Mouse (Mus musculus) heart, embryonic 16.5 days (tissue): ENCODE measurements around the gene Ubr7. TPM values are rescaled to one million over a fixed set of nuclear protein-coding genes. Genes with fewer than 3 reads are reported as not detected.

Source experiments
- ATAC-seq: fragments of 200-750 bp; cut with Nextera tagmentation; replicated peaks from 2 replicates; pipeline ENCODE4 v1.8.0; 2017; ENCODE audit warnings: moderate number of reproducible peaks; ENCODE audit not compliant: insufficient read depth, low FRiP score; ENCODE audit errors: extremely low read depth
- H3K27ac ChIP-seq: fragments of 300-500 bp; sonication (generic); 2 replicates; pipeline ENCODE4 v1.5.1; 2014; ENCODE audit warnings: mild to moderate bottlenecking, low read length, control low read depth, moderate library complexity
- H3K27me3 ChIP-seq: fragments of 300-500 bp; sonication (generic); 2 replicates; pipeline ENCODE4 v1.6.1; 2014; ENCODE audit warnings: low read length, mixed read lengths; ENCODE audit not compliant: control insufficient read depth, insufficient read depth
- H3K36me3 ChIP-seq: fragments of 300-500 bp; sonication (generic); 2 replicates; pipeline ENCODE4 v1.6.1; 2014; ENCODE audit not compliant: control insufficient read depth, insufficient read depth
- H3K4me1 ChIP-seq: fragments of 300-500 bp; sonication (generic); 2 replicates; pipeline ENCODE4 v1.6.1; 2014; ENCODE audit warnings: low read length, mixed read lengths; ENCODE audit not compliant: control insufficient read depth, insufficient read depth
- H3K4me2 ChIP-seq: fragments of 300-500 bp; sonication (generic); 2 replicates; pipeline ENCODE4 v1.6.1; 2014; ENCODE audit warnings: low read depth, mild to moderate bottlenecking, control low read depth, low read length
- H3K4me3 ChIP-seq: fragments of 300-500 bp; sonication (generic); 2 replicates; pipeline ENCODE4 v1.5.1; 2014; ENCODE audit warnings: mild to moderate bottlenecking, control low read depth, low read length
- H3K9ac ChIP-seq: fragments of 300-500 bp; sonication (generic); 2 replicates; pipeline ENCODE4 v1.6.1; 2014; ENCODE audit warnings: low read length, control low read depth
- H3K9me3 ChIP-seq: fragments of 300-500 bp; sonication (generic); replicated peaks from 2 replicates; pipeline ENCODE4 v1.6.1; 2016; ENCODE audit warnings: low read length; ENCODE audit not compliant: control insufficient read depth
- WGBS: fragments of 180-500 bp; shearing (Covaris S2); extraction: QIAGEN DNeasy Blood & Tissue Kit; methylation state at CpG from one replicate; pipeline ENCODE4 v1.1.7; 2014; 5-methylcytosine and 5-hydroxymethylcytosine counted together
- polyA plus RNA-seq: library from polyadenylated mRNA; unstranded; fragments of >200 nt; fragmentation: Nextera tagmentation; extraction: Ambion mirVana; gene quantifications from 2 replicates; pipeline ENCODE4 v1.2.1, GENCODE M21; 2015

Gene Ubr7
- polyA plus RNA-seq, 1 experiment from 2014 or later = 33.3 TPM

GRCm38 (mm10) chr12:102757055-102757688 lies 595 bp upstream of the Ubr7 start:
- Histone ChIP-seq H3K9me3 (no peaks in the 10 kb centered on the region), H3K27me3 (no peaks in the 10 kb centered on the region), H3K4me1 (peaks cover 16% of the 10 kb centered on the region), H3K4me2 (peak overlapping the region; percentile 85), H3K9ac (peak overlapping the region; percentile 87), H3K4me3 (peak overlapping the region; percentile 75), H3K27ac (peak overlapping the region; percentile 92), H3K36me3 (peaks cover under 1% of the 10 kb centered on the region)
- 1% methylated on average over 46 of the region's 46 CpGs for WGBS
- ATAC-seq = peak; percentile 82

- Histone ChIP-seq H3K9me3 (no peaks in the 10 kb centered on the region), H3K4me1 (peaks cover 16% of the 10 kb centered on the region), H3K4me3 (peak within 1 kb of the TSS; percentile 75), H3K4me2 (peak within 1 kb of the TSS; percentile 93), H3K27me3 (no peaks in the 10 kb centered on the region), H3K27ac (peak within 1 kb of the TSS; percentile 92), H3K9ac (peak within 1 kb of the TSS; percentile 87), H3K36me3 (peaks cover 3% of the 10 kb centered on the region)
- WGBS = under 1% methylated on average over 10 of the region's 10 CpGs
- ATAC-seq = no peak
These were observed 613 bp downstream of the Ubr7 start, which contains the start of gene Gm20604 for GRCm38 (mm10) chr12:102758403-102758756. Gene Gm20604, minus strand, starts transcription at chr12:102758672.

GRCm38 (mm10) chr12:102758936-102759335 lies 1.2 kb downstream of the Ubr7 start:
- no peak for ATAC-seq
- Histone ChIP-seq H3K27ac (peak overlapping the region; percentile 80), H3K9ac (peak overlapping the region; percentile 87), H3K36me3 (peaks cover 6% of the 10 kb centered on the region), H3K27me3 (no peaks in the 10 kb centered on the region), H3K4me1 (peaks cover 16% of the 10 kb centered on the region), H3K4me2 (peak overlapping the region; percentile 93), H3K4me3 (peak overlapping the region; percentile 75), H3K9me3 (no peaks in the 10 kb centered on the region)
- WGBS = 5% methylated on average over 5 of the region's 5 CpGs

GRCm38 (mm10) chr12:102761668-102762067 lies 3.9 kb downstream of the Ubr7 start:
- Histone ChIP-seq H3K9me3 (no peaks in the 10 kb centered on the region), H3K4me2 (no peak overlapping the region), H3K4me1 (peaks cover 11% of the 10 kb centered on the region), H3K9ac (no peak overlapping the region), H3K36me3 (peaks cover 19% of the 10 kb centered on the region), H3K27me3 (no peaks in the 10 kb centered on the region), H3K4me3 (no peak overlapping the region), H3K27ac (no peak overlapping the region)
- WGBS = 79% methylated on average over 3 of the region's 3 CpGs
- ATAC-seq = no peak

GRCm38 (mm10) chr12:102763696-102764095 lies 5.9 kb downstream of the Ubr7 start:
- no peak for ATAC-seq
- Histone ChIP-seq H3K36me3 (peaks cover 34% of the 10 kb centered on the region), H3K9ac (no peak overlapping the region)

GRCm38 (mm10) chr12:102769000-102769399 lies 11.2 kb downstream of the Ubr7 start:
- no peaks in the 10 kb centered on the region for H3K4me1 ChIP-seq
- H3K27me3 ChIP-seq = no peaks in the 10 kb centered on the region
- 0 out of 2 replicates have a peak, but pooled peaks cover 3% of the 10 kb centered on the region for H3K9me3 ChIP-seq
- 85% methylated on average over 4 of the region's 4 CpGs for WGBS
- no peak overlapping the region for H3K27ac ChIP-seq
- no peak for ATAC-seq
- peaks cover 63% of the 10 kb centered on the region for H3K36me3 ChIP-seq
- no peak overlapping the region for H3K9ac ChIP-seq
- no peak overlapping the region for H3K4me2 ChIP-seq
- H3K4me3 ChIP-seq = no peak overlapping the region

More at GRCm38 (mm10) chr12:102763696-102764095, 5.9 kb downstream of the Ubr7 start:
- Histone ChIP-seq H3K4me2 (no peak overlapping the region), H3K4me1 (peaks cover 7% of the 10 kb centered on the region), H3K27ac (no peak overlapping the region), H3K4me3 (no peak overlapping the region), H3K9me3 (no peaks in the 10 kb centered on the region), H3K27me3 (no peaks in the 10 kb centered on the region)

GRCm38 (mm10) chr12:102771601-102772000 lies 13.8 kb downstream of the Ubr7 start:
- no peak for ATAC-seq
- no peaks in the 10 kb centered on the region for H3K27me3 ChIP-seq
- H3K36me3 ChIP-seq = peaks cover 69% of the 10 kb centered on the region
- H3K9me3 ChIP-seq = 0 out of 2 replicates have a peak, but pooled peaks cover 3% of the 10 kb centered on the region
- 95% methylated on average over 8 of the region's 8 CpGs for WGBS
- H3K4me2 ChIP-seq = no peak overlapping the region
- no peak overlapping the region for H3K27ac ChIP-seq
- no peaks in the 10 kb centered on the region for H3K4me1 ChIP-seq
- H3K4me3 ChIP-seq = no peak overlapping the region
- H3K9ac ChIP-seq = no peak overlapping the region

- no peak for ATAC-seq
- no peak overlapping the region for H3K9ac ChIP-seq
- no peak overlapping the region for H3K4me3 ChIP-seq
- H3K4me2 ChIP-seq = no peak overlapping the region
- peaks cover 67% of the 10 kb centered on the region for H3K36me3 ChIP-seq
- no peaks in the 10 kb centered on the region for H3K27me3 ChIP-seq
- H3K4me1 ChIP-seq = no peaks in the 10 kb centered on the region
- H3K27ac ChIP-seq = no peak overlapping the region
- 92% methylated on average over 5 of the region's 5 CpGs for WGBS
- H3K9me3 ChIP-seq = 0 out of 2 replicates have a peak, but pooled peaks cover 3% of the 10 kb centered on the region
These were observed 14.9 kb downstream of the Ubr7 start for GRCm38 (mm10) chr12:102772676-102773075.

- 91% methylated on average over 14 of the region's 14 CpGs for WGBS
- H3K36me3 ChIP-seq = peaks cover 41% of the 10 kb centered on the region
These were observed 18.3 kb downstream of the Ubr7 start for GRCm38 (mm10) chr12:102776035-102776434.

More at GRCm38 (mm10) chr12:102776035-102776434, 18.3 kb downstream of the Ubr7 start:
- Histone ChIP-seq H3K4me2 (no peak overlapping the region), H3K9me3 (0 out of 2 replicates have a peak, but pooled peaks cover 3% of the 10 kb centered on the region), H3K4me1 (no peaks in the 10 kb centered on the region), H3K4me3 (no peak overlapping the region), H3K27me3 (no peaks in the 10 kb centered on the region), H3K9ac (no peak overlapping the region), H3K27ac (no peak overlapping the region)
- ATAC-seq = no peak
